Mouse (Mus musculus) hindbrain, embryonic 13.5 days (tissue): ENCODE data around the gene Wdr41. TPM values are rescaled to one million over a fixed set of nuclear protein-coding genes. Genes with fewer than 3 reads are reported as not detected.

Source experiments
- ATAC-seq: fragments of 200-750 bp; cut with Nextera tagmentation; 2 replicates; pipeline ENCODE4 v1.8.0; 2017; ENCODE audit warnings: moderate TSS enrichment; ENCODE audit not compliant: low FRiP score
- H3K27ac ChIP-seq: fragments of 300-500 bp; sonication (generic); 2 replicates; pipeline ENCODE4 v1.5.1; 2015; ENCODE audit warnings: inconsistent platforms, mild to moderate bottlenecking, moderate library complexity
- H3K27me3 ChIP-seq: fragments of 300-500 bp; sonication (generic); 2 replicates; pipeline ENCODE4 v1.6.1; 2015; ENCODE audit warnings: mild to moderate bottlenecking, inconsistent platforms
- H3K36me3 ChIP-seq: fragments of 300-500 bp; sonication (generic); 2 replicates; pipeline ENCODE4 v1.6.1; 2015; ENCODE audit warnings: mild to moderate bottlenecking, inconsistent platforms
- H3K4me1 ChIP-seq: fragments of 300-500 bp; sonication (generic); replicated peaks from 2 replicates; pipeline ENCODE4 v1.6.1; 2015; ENCODE audit warnings: inconsistent platforms
- H3K4me2 ChIP-seq: fragments of 300-500 bp; sonication (generic); 2 replicates; pipeline ENCODE4 v1.6.1; 2015; ENCODE audit warnings: inconsistent platforms, mild to moderate bottlenecking, moderate library complexity
- H3K4me3 ChIP-seq: fragments of 300-500 bp; sonication (generic); 2 replicates; pipeline ENCODE4 v1.5.1; 2015; ENCODE audit warnings: mild to moderate bottlenecking, inconsistent platforms
- H3K9ac ChIP-seq: fragments of 300-500 bp; sonication (generic); 2 replicates; pipeline ENCODE4 v1.6.1; 2015; ENCODE audit warnings: mild to moderate bottlenecking, inconsistent platforms
- H3K9me3 ChIP-seq: fragments of 300-500 bp; sonication (generic); 2 replicates; pipeline ENCODE4 v1.6.1; 2016; ENCODE audit warnings: inconsistent platforms
- WGBS: fragments of 180-500 bp; shearing (Covaris S2); methylation state at CpG from one replicate; pipeline ENCODE4 v1.1.7; 2015; 5-methylcytosine and 5-hydroxymethylcytosine counted together
- polyA plus RNA-seq: library from polyadenylated mRNA; unstranded; fragments of >200 nt; fragmentation: Nextera tagmentation; extraction: Ambion mirVana; gene quantifications from 2 replicates; pipeline ENCODE4 v1.2.1, GENCODE M21; 2015

The Wdr41 gene
- polyA plus RNA-seq, 1 experiment from 2014 or later = 23.2 TPM

DNA sequence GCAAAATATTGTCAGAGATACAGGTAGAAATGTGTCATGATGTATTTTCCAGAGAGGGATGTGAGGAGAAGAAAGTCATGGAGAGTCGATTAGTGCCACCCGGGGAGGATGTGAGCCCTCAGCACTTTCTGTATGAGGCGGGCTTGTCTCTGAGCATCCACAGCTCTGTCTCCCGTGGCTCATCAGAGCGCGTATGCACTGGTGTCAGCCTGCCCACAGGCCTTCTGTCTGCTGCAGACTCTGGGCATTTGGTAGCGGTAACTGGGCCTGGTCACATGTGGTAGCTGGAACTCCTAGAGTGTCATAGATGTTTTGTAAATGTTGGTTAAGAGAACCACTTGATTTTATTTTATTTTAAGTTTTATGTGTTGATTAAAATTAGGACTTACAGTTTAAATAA is 33.1 kb downstream of the Wdr41 start:
- Histone ChIP-seq H3K9me3 (no peaks in the 10 kb centered on the region), H3K27ac (no peak overlapping the region), H3K4me1 (no peaks in the 10 kb centered on the region), H3K36me3 (peaks cover 21% of the 10 kb centered on the region), H3K27me3 (no peaks in the 10 kb centered on the region), H3K9ac (no peak overlapping the region), H3K4me2 (no peak overlapping the region), H3K4me3 (no peak overlapping the region)
- ATAC-seq = no peak
- 90% methylated on average over 7 of the region's 7 CpGs for WGBS

DNA sequence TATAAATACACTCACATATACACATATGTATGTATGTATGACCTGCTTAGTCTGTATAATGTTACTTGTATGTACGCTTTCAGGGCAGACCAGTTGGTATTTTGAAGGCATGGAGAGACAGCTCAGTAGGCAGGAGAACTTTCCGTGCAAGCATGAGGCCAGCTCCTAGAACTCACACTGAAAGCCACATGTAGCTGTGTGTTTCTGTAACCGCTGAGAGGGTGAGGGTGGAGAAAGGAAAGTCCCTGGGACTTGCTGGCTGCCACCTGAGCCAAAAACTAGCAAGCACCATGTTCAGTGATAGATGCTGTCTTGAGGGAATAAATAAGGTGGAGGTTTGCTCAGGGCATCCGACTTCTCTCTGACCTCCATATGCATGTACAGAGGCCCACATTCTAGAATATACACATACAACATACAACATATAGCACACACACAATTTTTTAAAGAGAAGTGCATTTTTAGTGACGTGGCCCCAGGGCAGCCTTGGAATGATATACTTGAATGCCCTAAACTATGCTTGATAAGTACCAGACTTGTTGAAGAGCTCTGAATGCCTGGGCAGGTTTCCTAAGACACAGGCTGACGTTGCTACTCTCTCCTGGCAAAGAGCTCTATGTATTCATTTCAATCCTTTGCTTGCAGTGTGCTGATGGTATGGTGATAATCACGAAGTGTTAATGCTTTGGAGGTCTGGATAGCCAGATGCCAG is 35.6 kb downstream of the Wdr41 start:
- 91% methylated on average over 7 of the region's 7 CpGs for WGBS
- peaks cover 17% of the 10 kb centered on the region for H3K36me3 ChIP-seq
- no peak overlapping the region for H3K9ac ChIP-seq
- H3K4me1 ChIP-seq = no peaks in the 10 kb centered on the region
- no peak overlapping the region for H3K4me2 ChIP-seq
- H3K27me3 ChIP-seq = no peaks in the 10 kb centered on the region
- H3K4me3 ChIP-seq = no peak overlapping the region
- no peak overlapping the region for H3K27ac ChIP-seq
- no peaks in the 10 kb centered on the region for H3K9me3 ChIP-seq
- ATAC-seq = no peak

DNA sequence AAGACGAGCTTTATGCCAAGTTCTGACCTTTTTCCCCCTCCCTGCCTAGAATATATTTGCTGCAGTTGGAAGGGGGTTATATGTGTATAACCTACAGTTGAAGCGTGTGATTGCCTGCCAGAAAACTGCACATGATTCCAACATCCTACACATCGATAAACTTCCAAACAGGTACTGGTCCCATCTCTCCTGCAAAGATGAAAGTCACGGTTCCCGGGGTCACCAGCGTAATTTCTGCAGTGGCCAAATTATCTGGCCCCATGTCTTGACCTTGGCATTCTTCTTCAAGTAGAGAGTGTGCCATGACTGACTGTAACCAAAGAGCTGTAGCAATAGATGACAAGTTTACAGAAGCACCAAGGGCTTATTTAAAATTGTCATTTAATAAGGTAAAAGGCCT is 41.1 kb downstream of the Wdr41 start:
- Histone ChIP-seq H3K9me3 (no peaks in the 10 kb centered on the region), H3K27ac (no peak overlapping the region), H3K4me1 (peaks cover 15% of the 10 kb centered on the region), H3K4me2 (no peak overlapping the region), H3K4me3 (no peak overlapping the region), H3K9ac (no peak overlapping the region), H3K27me3 (no peaks in the 10 kb centered on the region), H3K36me3 (peaks cover 18% of the 10 kb centered on the region)
- no peak for ATAC-seq
- WGBS = 90% methylated on average over 6 of the region's 6 CpGs

DNA sequence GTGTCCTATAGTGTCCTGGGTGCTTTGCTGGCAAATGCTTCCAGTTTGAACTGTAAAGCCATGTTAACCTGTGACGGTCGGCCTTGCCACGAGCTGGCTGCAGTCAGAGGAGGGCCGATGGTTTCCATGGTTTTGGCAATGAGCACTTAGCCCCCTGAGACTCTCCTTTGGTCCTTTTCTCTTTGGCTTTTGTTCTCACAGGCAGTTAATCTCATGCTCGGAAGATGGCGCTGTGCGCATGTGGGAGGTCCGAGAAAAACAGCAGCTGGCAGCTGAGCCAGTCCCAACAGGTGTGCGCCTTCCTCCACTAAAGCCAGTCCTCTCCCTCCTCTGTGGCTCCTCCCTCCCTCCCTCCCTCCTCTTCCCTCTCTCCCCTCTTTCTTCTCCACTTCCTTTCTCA is 41.8 kb downstream of the Wdr41 start:
- Histone ChIP-seq H3K27me3 (no peaks in the 10 kb centered on the region), H3K4me1 (peaks cover 15% of the 10 kb centered on the region), H3K27ac (peak overlapping the region; percentile 58; the same call in 1 of the 2 replicates), H3K4me2 (peak overlapping the region; percentile 29), H3K4me3 (no peak overlapping the region), H3K36me3 (peaks cover 22% of the 10 kb centered on the region), H3K9ac (peak overlapping the region; percentile 46), H3K9me3 (no peaks in the 10 kb centered on the region)
- WGBS = 6% methylated on average over 9 of the region's 9 CpGs
- ATAC-seq = peak; percentile 83

DNA sequence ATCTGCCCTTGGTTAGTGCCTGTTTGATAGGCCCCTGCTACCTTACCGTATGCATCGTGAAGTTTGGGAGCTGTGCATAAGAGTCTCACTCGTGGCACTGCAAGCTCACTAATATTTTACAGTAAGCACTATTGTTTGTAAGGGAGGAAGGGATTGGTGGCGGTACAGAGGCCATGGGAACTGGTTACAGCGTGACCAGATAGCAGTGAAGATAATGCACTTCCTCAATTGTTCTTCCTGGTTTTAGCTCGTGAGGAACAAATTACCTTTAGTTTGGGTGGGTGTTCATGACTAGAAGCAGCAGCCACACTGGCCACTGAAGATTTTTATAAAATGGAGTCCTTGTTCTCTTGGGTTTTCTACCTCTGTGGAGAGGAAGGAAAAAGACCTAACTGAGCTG is 43.2 kb downstream of the Wdr41 start:
- no peak for ATAC-seq
- no peak overlapping the region for H3K4me2 ChIP-seq
- peaks cover 15% of the 10 kb centered on the region for H3K4me1 ChIP-seq
- no peaks in the 10 kb centered on the region for H3K9me3 ChIP-seq
- no peak overlapping the region for H3K27ac ChIP-seq
- WGBS = 83% methylated on average over 6 of the region's 6 CpGs
- H3K4me3 ChIP-seq = no peak overlapping the region
- no peaks in the 10 kb centered on the region for H3K27me3 ChIP-seq
- H3K36me3 ChIP-seq = peaks cover 27% of the 10 kb centered on the region
- no peak overlapping the region for H3K9ac ChIP-seq

DNA sequence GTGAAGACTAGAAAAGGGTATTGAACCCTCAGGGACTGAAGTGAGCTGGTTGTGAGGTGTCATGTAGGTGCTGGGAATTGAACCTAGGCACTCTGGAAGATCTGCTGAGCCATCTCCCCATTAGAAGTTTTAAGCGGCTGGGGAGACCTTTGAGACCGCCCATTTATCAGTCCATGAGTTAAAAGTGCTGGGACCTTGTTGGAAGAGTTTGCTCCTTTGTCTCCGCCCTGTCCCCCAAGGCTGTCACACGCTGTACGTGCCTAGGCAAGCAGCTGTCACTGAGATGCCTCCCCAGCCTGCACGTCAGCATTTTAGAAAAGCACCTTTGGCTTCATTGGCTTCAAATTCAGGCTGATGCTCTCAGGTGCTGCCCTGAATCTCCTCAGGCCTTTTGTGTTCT is 44.1 kb downstream of the Wdr41 start:
- ATAC-seq = no peak
- no peaks in the 10 kb centered on the region for H3K9me3 ChIP-seq
- H3K36me3 ChIP-seq = peaks cover 27% of the 10 kb centered on the region
- no peaks in the 10 kb centered on the region for H3K27me3 ChIP-seq
- H3K4me1 ChIP-seq = peaks cover 15% of the 10 kb centered on the region
- H3K9ac ChIP-seq = no peak overlapping the region
- WGBS = 85% methylated on average over 6 of the region's 6 CpGs
- no peak overlapping the region for H3K4me2 ChIP-seq
- H3K27ac ChIP-seq = no peak overlapping the region
- no peak overlapping the region for H3K4me3 ChIP-seq

DNA sequence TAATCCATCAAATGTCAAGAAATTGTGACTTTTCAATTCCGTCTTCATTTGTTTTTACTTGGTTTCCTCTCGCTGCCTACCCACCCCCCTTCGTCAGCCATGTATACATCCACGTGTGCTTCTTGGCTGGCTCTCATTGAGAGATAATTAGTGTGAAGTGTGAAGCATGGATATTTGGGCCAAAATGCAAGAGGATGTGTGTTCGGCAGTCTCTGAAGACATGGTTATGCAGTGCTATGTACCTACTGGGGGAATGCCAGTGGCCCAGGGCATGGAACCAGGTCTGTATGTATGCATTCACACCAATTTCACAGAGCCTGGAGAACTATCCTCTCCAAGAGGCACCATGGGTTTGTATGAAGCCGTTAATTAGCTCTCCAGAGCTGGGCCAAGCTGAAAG is 54.7 kb downstream of the Wdr41 start:
- H3K4me1 ChIP-seq = peaks cover 14% of the 10 kb centered on the region; the same call in 1 of the 2 replicates
- H3K36me3 ChIP-seq = peaks cover 24% of the 10 kb centered on the region
- no peaks in the 10 kb centered on the region for H3K9me3 ChIP-seq
- 88% methylated on average over 6 of the region's 6 CpGs for WGBS
- no peak overlapping the region for H3K4me3 ChIP-seq
- H3K4me2 ChIP-seq = no peak overlapping the region
- no peak for ATAC-seq
- H3K27me3 ChIP-seq = no peaks in the 10 kb centered on the region
- H3K27ac ChIP-seq = no peak overlapping the region
- no peak overlapping the region for H3K9ac ChIP-seq

DNA sequence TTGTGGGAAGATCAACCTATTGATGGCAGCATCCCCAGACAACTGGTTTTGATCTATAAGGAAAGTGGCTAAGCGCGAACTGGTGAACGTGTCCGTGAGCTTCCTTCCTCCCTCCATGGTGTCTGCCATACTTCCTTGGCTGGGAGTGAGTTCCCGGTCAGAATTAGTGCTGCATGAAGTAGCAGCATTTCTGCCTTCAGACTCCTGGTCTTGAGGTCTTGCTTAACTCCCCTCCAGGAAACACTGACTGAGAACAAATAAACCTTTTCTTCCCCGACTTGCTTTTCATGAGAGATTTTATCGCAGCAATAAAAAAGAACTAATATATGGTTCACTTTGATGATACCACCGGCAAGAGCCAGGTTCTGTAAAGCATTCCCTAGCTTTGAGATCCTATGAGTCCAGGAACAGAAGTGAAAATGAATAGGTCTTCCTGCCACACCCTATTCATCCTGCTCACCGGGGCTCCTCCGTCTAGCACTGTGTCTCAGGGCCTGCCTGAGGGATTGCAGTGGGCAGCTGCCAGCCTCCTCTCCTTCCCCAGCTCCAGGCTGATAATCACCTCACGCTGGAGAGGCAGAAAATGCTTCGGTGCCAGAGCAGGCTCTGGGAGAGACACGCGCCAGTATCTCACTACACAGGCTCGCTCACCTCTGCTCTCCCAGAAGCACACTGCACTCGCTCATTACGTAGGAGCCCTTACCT is 56.1 kb downstream of the Wdr41 start:
- H3K9me3 ChIP-seq = no peaks in the 10 kb centered on the region
- 0 out of 2 replicates have a peak overlapping the region, but pooled peaks have one; percentile 1 for H3K27ac ChIP-seq
- no peak overlapping the region for H3K4me2 ChIP-seq
- H3K27me3 ChIP-seq = no peaks in the 10 kb centered on the region
- H3K9ac ChIP-seq = no peak overlapping the region
- ATAC-seq = 0 out of 2 replicates have a peak, but pooled peaks have one; percentile 28
- WGBS = 78% methylated on average over 17 of the region's 17 CpGs
- H3K4me1 ChIP-seq = peaks cover 14% of the 10 kb centered on the region; the same call in 1 of the 2 replicates
- H3K36me3 ChIP-seq = peaks cover 16% of the 10 kb centered on the region
- H3K4me3 ChIP-seq = no peak overlapping the region

DNA sequence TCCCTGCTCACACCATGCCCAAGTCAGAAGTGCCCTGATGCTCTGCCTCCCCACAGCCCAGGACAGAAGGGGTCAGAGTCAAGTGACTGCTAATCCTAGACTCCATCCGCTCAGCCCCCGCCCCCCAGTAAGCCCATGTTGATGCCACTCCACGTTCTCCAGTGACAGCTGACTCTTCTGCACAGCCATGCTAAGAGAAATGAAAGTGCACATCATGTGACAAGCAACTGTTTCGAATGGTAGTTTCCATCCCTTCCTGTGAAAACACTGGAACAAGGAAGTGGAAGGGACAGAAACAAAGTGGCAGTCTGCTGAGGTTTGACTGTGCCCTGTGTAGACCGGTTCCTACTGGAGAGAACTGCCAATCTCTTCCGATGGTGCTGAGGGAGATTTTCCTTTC is 56.8 kb downstream of the Wdr41 start:
- Histone ChIP-seq H3K27ac (no peak overlapping the region), H3K36me3 (peaks cover 10% of the 10 kb centered on the region), H3K4me1 (peaks cover 14% of the 10 kb centered on the region; the same call in 1 of the 2 replicates), H3K4me2 (no peak overlapping the region), H3K27me3 (no peaks in the 10 kb centered on the region), H3K9me3 (no peaks in the 10 kb centered on the region), H3K9ac (no peak overlapping the region), H3K4me3 (no peak overlapping the region)
- WGBS = 89% methylated on average over 6 of the region's 6 CpGs
- ATAC-seq = no peak

DNA sequence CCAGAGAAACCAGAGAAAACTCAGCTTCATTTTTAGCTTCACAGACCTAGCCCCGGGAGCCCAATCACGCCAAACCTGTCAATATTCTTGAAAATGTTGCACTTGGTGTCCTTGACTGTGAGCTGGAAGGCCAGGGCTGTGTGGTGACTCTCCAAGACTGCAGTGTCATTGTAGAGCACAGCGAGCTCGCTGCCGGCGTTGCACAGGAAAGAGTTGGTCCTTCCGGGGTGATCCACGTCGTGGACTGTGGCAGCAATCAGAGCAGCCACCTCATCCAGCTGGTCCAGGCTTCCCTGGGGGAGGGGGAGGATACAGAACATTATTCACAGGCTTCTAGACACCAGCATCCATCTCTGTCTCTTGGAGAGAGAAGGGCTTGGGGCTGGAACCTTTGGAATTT is 58.0 kb downstream of the Wdr41 start:
- no peak for ATAC-seq

DNA sequence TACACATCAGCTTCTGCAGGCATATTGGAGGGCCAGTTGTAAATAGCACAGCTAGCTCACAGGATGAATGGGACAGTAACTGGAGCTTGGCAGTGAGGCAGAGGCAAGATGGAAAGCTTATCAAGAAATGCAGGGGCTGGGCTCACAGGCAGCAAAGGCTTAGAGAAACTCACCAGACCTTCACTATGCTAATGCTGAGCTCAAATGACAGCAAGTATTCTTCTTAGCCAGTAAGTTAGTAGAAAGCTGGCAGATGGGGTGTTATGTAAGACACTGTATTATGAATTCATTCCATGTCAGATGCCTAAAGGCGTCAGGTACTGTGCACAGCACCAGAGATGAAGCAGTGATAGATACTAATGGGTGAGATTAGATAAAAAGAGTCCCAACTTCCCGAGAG is 58.6 kb downstream of the Wdr41 start:
- Histone ChIP-seq H3K27me3 (no peaks in the 10 kb centered on the region), H3K36me3 (no peaks in the 10 kb centered on the region), H3K9ac (no peak overlapping the region), H3K4me2 (no peak overlapping the region), H3K4me3 (no peak overlapping the region), H3K9me3 (no peaks in the 10 kb centered on the region), H3K27ac (no peak overlapping the region), H3K4me1 (peaks cover 14% of the 10 kb centered on the region; the same call in 1 of the 2 replicates)
- no peak for ATAC-seq
- WGBS = 85% methylated on average over 2 of the region's 2 CpGs

More for the DNA sequence above, 58.0 kb downstream of the Wdr41 start:
- Histone ChIP-seq H3K9me3 (no peaks in the 10 kb centered on the region), H3K9ac (no peak overlapping the region), H3K4me3 (no peak overlapping the region), H3K27ac (no peak overlapping the region), H3K4me2 (no peak overlapping the region), H3K4me1 (peaks cover 14% of the 10 kb centered on the region; the same call in 1 of the 2 replicates), H3K36me3 (no peaks in the 10 kb centered on the region), H3K27me3 (no peaks in the 10 kb centered on the region)
- WGBS = 82% methylated on average over 9 of the region's 9 CpGs

DNA sequence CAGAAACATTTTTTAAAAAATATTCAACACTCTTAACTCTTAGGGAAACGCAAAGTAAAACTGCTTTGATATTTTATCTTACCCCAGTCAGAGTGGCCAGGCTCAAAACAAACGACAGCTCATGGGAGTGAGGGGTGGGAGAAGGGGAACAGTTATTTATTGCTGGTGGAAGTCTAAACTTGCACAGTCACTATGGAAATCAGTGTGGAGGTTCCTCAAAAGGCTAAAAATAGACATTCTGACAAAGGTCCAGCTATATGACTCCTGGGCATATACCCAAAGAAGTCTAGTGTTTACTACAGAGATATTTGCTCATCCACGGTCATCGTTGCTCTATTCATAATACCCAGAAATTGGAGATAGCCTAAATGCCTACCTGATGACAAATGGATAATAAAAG is 62.1 kb downstream of the Wdr41 start:
- Histone ChIP-seq H3K4me1 (0 out of 2 replicates have a peak, but pooled peaks cover 6% of the 10 kb centered on the region), H3K9ac (no peak overlapping the region), H3K36me3 (no peaks in the 10 kb centered on the region), H3K27me3 (no peaks in the 10 kb centered on the region), H3K27ac (no peak overlapping the region), H3K4me3 (no peak overlapping the region), H3K9me3 (no peaks in the 10 kb centered on the region), H3K4me2 (no peak overlapping the region)
- WGBS = 88% methylated on average over 4 of the region's 4 CpGs
- ATAC-seq = no peak
